Mouse (Mus musculus): ENCODE results near the gene Dnaic1. TPM values are rescaled to one million over a fixed set of nuclear protein-coding genes. Genes with fewer than 3 reads are reported as not detected.
A peak's percentile ranks its signal among the peaks of the same experiment; 100 is the strongest.

Gene Dnaic1
- total and polyA plus RNA-seq, 2 experiments from 2014 or later: 2.1 to 2.2 TPM

DNA sequence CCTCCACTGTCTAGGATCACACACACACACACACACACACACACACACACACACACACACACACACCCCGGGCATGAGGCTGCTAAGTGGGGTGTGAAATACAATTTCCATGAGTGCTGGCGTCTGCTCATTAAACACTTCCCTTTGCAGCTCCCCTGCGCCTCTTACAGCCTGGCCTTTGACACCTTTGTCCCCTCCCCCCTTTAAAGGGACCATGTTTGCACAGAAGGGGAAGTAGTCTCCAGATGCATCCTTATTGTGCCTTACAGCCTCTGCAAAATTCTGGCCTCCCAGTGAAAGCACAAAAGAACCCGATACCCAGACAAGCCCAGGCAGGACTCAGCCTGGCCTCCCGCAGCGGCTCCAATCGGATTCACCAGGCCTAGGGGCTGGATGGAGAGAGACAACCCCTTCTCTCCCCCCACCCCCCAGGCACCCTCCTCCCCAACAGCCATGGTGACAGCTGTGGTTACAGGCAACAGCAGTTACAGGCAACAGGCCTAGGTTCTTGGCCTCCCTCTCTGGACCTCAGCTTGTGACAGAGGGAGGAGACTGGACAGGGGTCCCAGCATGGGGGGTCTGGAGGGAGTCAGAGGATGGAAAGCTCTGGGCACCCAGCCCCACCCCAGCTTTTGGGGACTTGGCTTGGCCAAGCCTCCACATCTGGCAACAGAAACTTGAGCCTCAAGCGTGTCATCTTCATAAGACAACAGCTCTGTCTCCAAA, 58.8 kb downstream of the Dnaic1 start:
- no peak overlapping the region for H3K4me3 ChIP-seq (ENCODE audit: low read depth, low read length)
- no peak overlapping the region for H3K4me2 ChIP-seq (ENCODE audit: low read depth, low read length)
- DNase-seq (ENCODE audit: low spot score) (no peak), ATAC-seq (ENCODE audit: insufficient read depth, low read depth) (peak; percentile 25; the same call in 1 of the 2 replicates)
- no peaks in the 10 kb centered on the region for H3K36me3 ChIP-seq (replicated peaks; ENCODE audit: control insufficient read depth, insufficient read depth, low read length)
- H3K27ac ChIP-seq (ENCODE audit: low read depth): no peak overlapping the region
- no peak for TF ChIP-seq CTCF (IDR thresholded peaks at IDR 0.05; ENCODE audit: low read depth)
- 0 out of 2 replicates have a peak, but pooled peaks have one; percentile 17 for TF ChIP-seq EP300 (IDR thresholded peaks at IDR 0.05; ENCODE audit: low read depth)
- 22% methylated on average over 8 of the region's 8 CpGs for WGBS
- H3K4me1 ChIP-seq (ENCODE audit: control insufficient read depth, insufficient read depth): peaks cover 25% of the 10 kb centered on the region
- H3K9ac ChIP-seq (replicated peaks; ENCODE audit: low read depth, low read length): no peak overlapping the region
- no peaks in the 10 kb centered on the region for H3K9me3 ChIP-seq (replicated peaks; ENCODE audit: control insufficient read depth, low read length)
- no peaks in the 10 kb centered on the region for H3K27me3 ChIP-seq (ENCODE audit: control insufficient read depth, insufficient read depth, low read length)

DNA sequence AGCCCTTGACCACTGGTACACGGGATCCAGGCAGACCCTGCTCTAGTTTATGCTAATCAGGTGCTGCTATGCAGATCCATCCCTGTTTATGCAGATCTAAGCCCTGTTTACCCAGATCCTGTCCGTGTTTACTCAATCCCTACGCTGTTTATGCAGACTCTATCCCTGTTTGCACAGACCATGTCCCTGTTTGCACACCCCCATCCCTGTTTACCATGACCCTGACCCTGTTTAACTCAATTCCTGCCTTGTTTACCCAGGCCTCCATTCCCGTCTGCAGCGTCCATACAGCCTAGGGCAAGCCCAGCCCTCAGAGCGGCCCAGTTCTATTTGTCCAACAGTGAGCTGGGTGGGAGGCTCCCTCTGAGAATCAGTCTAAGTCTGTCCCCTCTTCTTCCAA, 60.6 kb downstream of the Dnaic1 start:
- no peak overlapping the region for H3K27ac ChIP-seq (ENCODE audit: low read depth)
- DNase-seq (ENCODE audit: low spot score) (no peak), ATAC-seq (ENCODE audit: insufficient read depth, low read depth) (no peak)
- no peaks in the 10 kb centered on the region for H3K36me3 ChIP-seq (replicated peaks; ENCODE audit: control insufficient read depth, insufficient read depth, low read length)
- no peak overlapping the region for H3K4me2 ChIP-seq (ENCODE audit: low read depth, low read length)
- 0 out of 2 replicates have a peak, but pooled peaks cover 3% of the 10 kb centered on the region for H3K27me3 ChIP-seq (ENCODE audit: control insufficient read depth, insufficient read depth, low read length)
- 65% methylated on average over 6 of the region's 6 CpGs for WGBS
- TF ChIP-seq EP300 (IDR thresholded peaks at IDR 0.05; ENCODE audit: low read depth) (no peak), CTCF (IDR thresholded peaks at IDR 0.05; ENCODE audit: low read depth) (no peak)
- H3K9ac ChIP-seq (replicated peaks; ENCODE audit: low read depth, low read length): no peak overlapping the region
- no peaks in the 10 kb centered on the region for H3K9me3 ChIP-seq (replicated peaks; ENCODE audit: control insufficient read depth, low read length)
- H3K4me1 ChIP-seq (ENCODE audit: control insufficient read depth, insufficient read depth): peaks cover 25% of the 10 kb centered on the region
- no peak overlapping the region for H3K4me3 ChIP-seq (ENCODE audit: low read depth, low read length)

- peaks cover 33% of the 10 kb centered on the region for H3K4me1 ChIP-seq (ENCODE audit: control insufficient read depth, insufficient read depth)
- peak; percentile 46 for DNase-seq (ENCODE audit: low spot score)
- no peak for TF ChIP-seq EP300 (IDR thresholded peaks at IDR 0.05; ENCODE audit: low read depth)
- TF ChIP-seq CTCF (IDR thresholded peaks at IDR 0.05; ENCODE audit: low read depth): no peak
Observed at GRCm38 (mm10) chr4:41631390-41631789, 61.8 kb downstream of the Dnaic1 start.

DNA sequence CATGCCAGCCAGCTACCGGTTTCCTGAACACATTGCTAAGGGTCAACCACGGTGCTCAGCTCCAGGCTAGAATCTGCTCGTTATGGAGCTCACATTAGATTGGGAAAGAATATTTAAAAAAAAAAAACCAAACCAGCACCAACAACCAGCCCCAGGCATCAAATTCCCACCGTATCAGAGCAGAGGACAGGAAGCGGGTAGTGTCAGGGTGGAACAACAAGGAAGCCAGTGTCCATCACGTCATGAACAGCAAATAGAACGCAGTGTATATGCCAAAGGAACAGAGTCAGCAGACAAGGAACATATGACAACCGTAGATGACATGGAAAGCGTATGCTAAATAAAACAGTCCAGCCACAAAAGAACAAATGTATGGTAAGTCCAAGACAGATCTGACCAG, 63.4 kb downstream of the Dnaic1 start:
- Histone ChIP-seq H3K36me3 (replicated peaks; ENCODE audit: control insufficient read depth, insufficient read depth, low read length) (no peaks in the 10 kb centered on the region), H3K4me1 (ENCODE audit: control insufficient read depth, insufficient read depth) (peaks cover 32% of the 10 kb centered on the region), H3K27ac (ENCODE audit: low read depth) (no peak overlapping the region), H3K4me2 (ENCODE audit: low read depth, low read length) (no peak overlapping the region), H3K4me3 (ENCODE audit: low read depth, low read length) (no peak overlapping the region), H3K9me3 (replicated peaks; ENCODE audit: control insufficient read depth, low read length) (no peaks in the 10 kb centered on the region), H3K9ac (replicated peaks; ENCODE audit: low read depth, low read length) (no peak overlapping the region), H3K27me3 (ENCODE audit: control insufficient read depth, insufficient read depth, low read length) (0 out of 2 replicates have a peak, but pooled peaks cover 6% of the 10 kb centered on the region)
- TF ChIP-seq CTCF (IDR thresholded peaks at IDR 0.05; ENCODE audit: low read depth) (no peak), EP300 (IDR thresholded peaks at IDR 0.05; ENCODE audit: low read depth) (no peak)
- ATAC-seq (ENCODE audit: insufficient read depth, low read depth) (no peak), DNase-seq (ENCODE audit: low spot score) (no peak)
- 63% methylated on average over 9 of the region's 9 CpGs for WGBS

More at GRCm38 (mm10) chr4:41631390-41631789, 61.8 kb downstream of the Dnaic1 start:
- H3K27ac ChIP-seq (ENCODE audit: low read depth): peak overlapping the region; percentile 37; the same call in 1 of the 2 replicates
- no peak overlapping the region for H3K4me3 ChIP-seq (ENCODE audit: low read depth, low read length)
- ATAC-seq (ENCODE audit: insufficient read depth, low read depth): peak; percentile 66
- no peak overlapping the region for H3K9ac ChIP-seq (replicated peaks; ENCODE audit: low read depth, low read length)
- 0 out of 2 replicates have a peak, but pooled peaks cover 6% of the 10 kb centered on the region for H3K27me3 ChIP-seq (ENCODE audit: control insufficient read depth, insufficient read depth, low read length)
- no peaks in the 10 kb centered on the region for H3K36me3 ChIP-seq (replicated peaks; ENCODE audit: control insufficient read depth, insufficient read depth, low read length)
- WGBS: 2% methylated on average over 11 of the region's 11 CpGs
- H3K4me2 ChIP-seq (ENCODE audit: low read depth, low read length): peak overlapping the region; percentile 12
- no peaks in the 10 kb centered on the region for H3K9me3 ChIP-seq (replicated peaks; ENCODE audit: control insufficient read depth, low read length)

GRCm38 (mm10) chr4:41634631-41635030, 65.1 kb downstream of the Dnaic1 start:
- peaks cover 19% of the 10 kb centered on the region; the same call in 1 of the 2 replicates for H3K27me3 ChIP-seq (ENCODE audit: control insufficient read depth, insufficient read depth, low read length)
- TF ChIP-seq EP300 (IDR thresholded peaks at IDR 0.05; ENCODE audit: low read depth) (no peak), CTCF (IDR thresholded peaks at IDR 0.05; ENCODE audit: low read depth) (no peak)
- no peaks in the 10 kb centered on the region for H3K36me3 ChIP-seq (replicated peaks; ENCODE audit: control insufficient read depth, insufficient read depth, low read length)
- ATAC-seq (ENCODE audit: insufficient read depth, low read depth) (no peak), DNase-seq (ENCODE audit: low spot score) (no peak)
- no peaks in the 10 kb centered on the region for H3K9me3 ChIP-seq (replicated peaks; ENCODE audit: control insufficient read depth, low read length)
- H3K4me3 ChIP-seq (ENCODE audit: low read depth, low read length): no peak overlapping the region
- peaks cover 25% of the 10 kb centered on the region for H3K4me1 ChIP-seq (ENCODE audit: control insufficient read depth, insufficient read depth)
- no peak overlapping the region for H3K9ac ChIP-seq (replicated peaks; ENCODE audit: low read depth, low read length)
- no peak overlapping the region for H3K4me2 ChIP-seq (ENCODE audit: low read depth, low read length)
- no peak overlapping the region for H3K27ac ChIP-seq (ENCODE audit: low read depth)
- WGBS: 93% methylated on average over 8 of the region's 8 CpGs
